Mouse (Mus musculus): ENCODE measurements at regions not wholly inside any gene's neighbourhood (a gene's known extent, or its start where the extent isn't known, plus 50 kb on each side); places are given as distances from the start of the nearest gene placed in this dataset.

DNA sequence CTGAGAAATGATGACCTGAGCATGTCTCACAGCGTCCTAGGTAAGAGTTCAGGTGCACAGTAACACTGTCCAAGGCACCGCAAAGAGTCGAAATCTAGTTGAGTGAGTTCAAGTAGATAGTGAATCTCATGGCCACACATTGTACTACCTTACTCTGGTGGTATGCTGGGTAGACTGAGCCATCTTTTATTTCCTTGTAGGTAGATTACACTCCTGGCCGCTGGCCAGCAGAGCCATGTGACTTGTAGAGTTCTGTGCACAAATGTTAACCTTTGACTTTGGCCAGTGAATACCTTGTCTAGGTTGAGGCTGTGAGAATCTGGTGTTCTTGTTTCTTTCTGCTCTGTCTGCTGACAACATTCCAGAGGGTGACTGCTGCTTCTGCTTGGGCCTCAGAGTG is 273.0 kb downstream of the Bcl11a start:
- peaks cover 8% of the 10 kb centered on the region; the same call in 1 of the 2 replicates for H3K27me3 ChIP-seq (ENCODE audit: insufficient read depth, poor library complexity, severe bottlenecking)
- H3K36me3 ChIP-seq = no peaks in the 10 kb centered on the region
- H3K4me3 ChIP-seq = no peak overlapping the region
- H3K27ac ChIP-seq = no peak overlapping the region
- DNase-seq (ENCODE audit: low spot score) = no peak
- H3K4me1 ChIP-seq (replicated peaks) = peaks cover 26% of the 10 kb centered on the region
- H3K9me3 ChIP-seq = no peaks in the 10 kb centered on the region
- WGBS = 90% methylated on average over 4 of the region's 4 CpGs

DNA sequence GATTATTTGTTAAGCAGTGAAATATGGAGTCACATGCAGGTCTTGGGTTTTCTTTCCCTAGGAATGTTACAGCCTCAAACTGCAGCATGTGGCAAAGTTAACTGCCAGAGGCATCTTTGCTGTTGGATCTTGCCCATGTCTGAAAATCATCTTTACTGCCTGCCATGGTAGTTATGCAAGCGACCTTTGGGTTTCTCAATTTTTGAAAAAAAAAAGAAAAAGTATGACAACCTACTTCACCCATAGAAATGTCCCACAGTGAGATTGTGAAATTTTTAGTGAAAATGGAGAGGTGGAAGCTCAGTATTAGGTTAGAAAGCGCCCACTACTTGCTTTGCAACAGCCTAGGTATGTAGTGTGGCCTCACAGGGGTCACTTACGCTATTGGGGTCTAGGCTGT is 274.2 kb downstream of the Bcl11a start:
- WGBS = 92% methylated on average over 3 of the region's 3 CpGs
- Histone ChIP-seq H3K36me3 (no peaks in the 10 kb centered on the region), H3K4me3 (no peak overlapping the region), H3K27ac (no peak overlapping the region), H3K9me3 (no peaks in the 10 kb centered on the region), H3K4me1 (replicated peaks) (peaks cover 21% of the 10 kb centered on the region), H3K27me3 (ENCODE audit: insufficient read depth, poor library complexity, severe bottlenecking) (peaks cover 8% of the 10 kb centered on the region; the same call in 1 of the 2 replicates)
- no peak for DNase-seq (ENCODE audit: low spot score)

DNA sequence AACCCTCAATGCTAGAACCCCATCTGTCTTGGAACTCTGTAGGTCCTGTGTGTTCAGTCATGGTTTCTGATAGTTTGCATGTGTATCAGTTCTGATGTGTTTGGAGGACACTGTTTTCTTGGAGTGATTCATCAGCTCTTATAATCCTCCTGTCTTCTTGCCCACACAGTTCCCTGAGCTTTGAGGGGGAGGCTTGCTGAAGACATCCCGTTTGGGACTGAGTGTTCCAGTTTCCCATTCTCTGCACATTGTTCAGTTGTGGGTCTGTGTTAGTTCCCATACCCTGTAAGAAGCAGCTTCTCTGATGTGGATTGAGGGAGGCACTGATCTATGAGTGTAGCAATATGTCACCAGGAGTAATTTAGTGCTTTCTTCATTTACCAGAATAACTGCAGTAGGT is 275.2 kb downstream of the Bcl11a start:
- no peak overlapping the region for H3K4me3 ChIP-seq
- H3K9me3 ChIP-seq = no peaks in the 10 kb centered on the region
- no peak overlapping the region for H3K27ac ChIP-seq
- WGBS = 88% methylated on average over 1 of the region's 1 CpGs
- peaks cover 6% of the 10 kb centered on the region; the same call in 1 of the 2 replicates for H3K27me3 ChIP-seq (ENCODE audit: insufficient read depth, poor library complexity, severe bottlenecking)
- DNase-seq (ENCODE audit: low spot score) = no peak
- no peaks in the 10 kb centered on the region for H3K36me3 ChIP-seq
- peaks cover 13% of the 10 kb centered on the region for H3K4me1 ChIP-seq (replicated peaks)

DNA sequence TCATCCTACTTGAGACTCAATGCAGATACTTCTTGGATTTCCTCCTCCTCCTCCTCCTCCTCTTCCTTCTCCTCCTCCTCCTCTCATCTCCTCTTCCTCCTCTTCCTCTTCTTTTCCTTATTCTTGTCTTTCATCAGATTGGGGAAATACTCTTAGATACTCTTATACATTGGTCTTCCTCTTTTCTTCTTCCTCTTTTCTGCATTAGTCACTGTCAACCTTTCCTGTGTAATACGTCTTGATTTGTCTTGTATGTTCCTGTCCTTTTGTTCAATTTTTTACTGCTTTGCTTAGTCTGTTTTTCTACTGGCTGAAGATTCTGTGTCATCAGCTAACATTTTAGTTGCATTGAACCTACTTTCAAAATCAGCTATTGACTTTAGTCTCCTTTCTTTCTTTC is 279.5 kb downstream of the Bcl11a start:
- Histone ChIP-seq H3K9me3 (no peaks in the 10 kb centered on the region), H3K36me3 (no peaks in the 10 kb centered on the region), H3K4me1 (replicated peaks) (peaks cover 7% of the 10 kb centered on the region), H3K27ac (no peak overlapping the region), H3K27me3 (ENCODE audit: insufficient read depth, poor library complexity, severe bottlenecking) (no peaks in the 10 kb centered on the region), H3K4me3 (no peak overlapping the region)
- 86% methylated on average over 1 of the region's 1 CpGs for WGBS
- no peak for DNase-seq (ENCODE audit: low spot score)

DNA sequence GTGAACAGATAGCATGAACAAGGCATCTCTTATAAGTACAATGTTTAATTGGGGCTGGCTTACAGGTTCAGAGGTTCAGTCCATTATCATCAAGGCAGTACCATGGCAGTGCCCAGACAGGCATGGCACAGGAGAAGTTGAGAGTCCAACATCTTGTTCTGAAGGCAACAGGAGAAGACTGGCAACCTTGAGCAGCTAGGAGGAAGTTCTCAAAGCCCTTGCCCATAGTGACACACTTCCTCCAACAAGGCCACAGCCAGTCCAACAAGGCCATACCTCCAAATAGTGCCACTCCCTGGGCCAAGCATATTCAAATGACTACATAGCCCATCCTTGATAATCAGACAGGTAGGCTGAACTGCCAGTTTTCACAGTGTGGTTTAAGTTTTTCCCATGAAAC is 281.2 kb downstream of the Bcl11a start:
- no peaks in the 10 kb centered on the region for H3K27me3 ChIP-seq (ENCODE audit: insufficient read depth, poor library complexity, severe bottlenecking)
- H3K4me1 ChIP-seq (replicated peaks) = peaks cover 24% of the 10 kb centered on the region
- H3K9me3 ChIP-seq = no peaks in the 10 kb centered on the region
- no peak for DNase-seq (ENCODE audit: low spot score)
- no peak overlapping the region for H3K27ac ChIP-seq
- H3K4me3 ChIP-seq = no peak overlapping the region
- no peaks in the 10 kb centered on the region for H3K36me3 ChIP-seq

DNA sequence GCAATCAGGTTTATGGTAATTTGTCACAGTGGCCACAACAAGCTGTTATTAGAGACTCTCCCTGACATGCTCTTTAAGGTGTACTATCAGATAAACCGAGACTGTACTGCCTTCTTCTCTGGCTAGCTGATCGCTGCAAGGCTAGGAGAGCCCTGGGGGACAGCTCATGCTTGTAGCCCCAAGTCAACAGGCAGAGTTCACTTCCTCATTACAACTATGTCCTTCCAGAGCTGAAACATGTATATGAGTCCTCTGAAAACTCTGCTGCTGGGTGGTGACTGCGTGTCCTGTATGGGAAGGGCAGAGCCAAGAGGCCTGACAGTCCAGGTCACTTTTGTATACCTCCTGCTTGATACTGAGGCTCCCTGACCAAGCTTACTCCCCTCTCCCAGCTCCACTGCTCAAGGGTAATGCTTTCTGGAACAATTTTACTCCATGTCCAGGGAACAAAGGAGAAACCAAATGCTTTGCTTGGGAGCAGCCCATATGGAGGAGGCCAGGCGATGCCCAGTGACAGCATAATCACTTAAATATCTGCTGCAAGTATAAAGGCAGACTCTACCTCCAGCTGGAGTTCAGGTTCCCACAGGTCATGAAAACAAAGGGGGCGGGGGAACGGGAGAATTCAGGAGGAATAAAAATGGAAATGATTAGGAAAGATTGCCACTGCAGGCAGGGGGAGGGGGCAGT is 284.3 kb downstream of the Bcl11a start:
- H3K4me3 ChIP-seq = no peak overlapping the region
- peak; percentile 44 for DNase-seq (ENCODE audit: low spot score)
- no peaks in the 10 kb centered on the region for H3K9me3 ChIP-seq
- H3K27me3 ChIP-seq (ENCODE audit: insufficient read depth, poor library complexity, severe bottlenecking) = peaks cover 7% of the 10 kb centered on the region; the same call in 1 of the 2 replicates
- H3K27ac ChIP-seq = peak overlapping the region; percentile 76
- 46% methylated on average over 6 of the region's 6 CpGs for WGBS
- peaks cover 25% of the 10 kb centered on the region for H3K4me1 ChIP-seq (replicated peaks)
- no peaks in the 10 kb centered on the region for H3K36me3 ChIP-seq

DNA sequence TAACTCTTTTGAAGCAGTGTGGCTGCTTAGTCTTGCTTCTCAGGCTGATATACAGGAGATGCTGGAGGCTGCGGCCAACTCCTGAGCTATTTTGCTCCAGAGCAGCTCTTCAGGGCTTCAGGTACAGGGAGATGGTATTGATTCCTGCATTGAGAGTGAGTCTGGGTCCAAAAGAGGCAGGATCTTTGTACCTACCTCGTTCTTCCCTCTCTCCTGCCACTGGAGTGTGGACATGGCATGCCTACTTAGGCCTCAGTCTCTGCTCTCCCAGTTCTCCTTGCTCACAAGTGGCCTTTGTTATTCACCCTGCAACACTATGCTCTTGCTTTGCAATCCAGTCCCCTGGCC is 284.8 kb downstream of the Bcl11a start:
- peak overlapping the region; percentile 76 for H3K27ac ChIP-seq
- peaks cover 25% of the 10 kb centered on the region for H3K4me1 ChIP-seq (replicated peaks)
- H3K4me3 ChIP-seq = no peak overlapping the region
- H3K27me3 ChIP-seq (ENCODE audit: insufficient read depth, poor library complexity, severe bottlenecking) = peaks cover 12% of the 10 kb centered on the region; the same call in 1 of the 2 replicates
- H3K9me3 ChIP-seq = no peaks in the 10 kb centered on the region
- H3K36me3 ChIP-seq = no peaks in the 10 kb centered on the region
- no peak for DNase-seq (ENCODE audit: low spot score)
- WGBS = 62% methylated on average over 2 of the region's 2 CpGs

DNA sequence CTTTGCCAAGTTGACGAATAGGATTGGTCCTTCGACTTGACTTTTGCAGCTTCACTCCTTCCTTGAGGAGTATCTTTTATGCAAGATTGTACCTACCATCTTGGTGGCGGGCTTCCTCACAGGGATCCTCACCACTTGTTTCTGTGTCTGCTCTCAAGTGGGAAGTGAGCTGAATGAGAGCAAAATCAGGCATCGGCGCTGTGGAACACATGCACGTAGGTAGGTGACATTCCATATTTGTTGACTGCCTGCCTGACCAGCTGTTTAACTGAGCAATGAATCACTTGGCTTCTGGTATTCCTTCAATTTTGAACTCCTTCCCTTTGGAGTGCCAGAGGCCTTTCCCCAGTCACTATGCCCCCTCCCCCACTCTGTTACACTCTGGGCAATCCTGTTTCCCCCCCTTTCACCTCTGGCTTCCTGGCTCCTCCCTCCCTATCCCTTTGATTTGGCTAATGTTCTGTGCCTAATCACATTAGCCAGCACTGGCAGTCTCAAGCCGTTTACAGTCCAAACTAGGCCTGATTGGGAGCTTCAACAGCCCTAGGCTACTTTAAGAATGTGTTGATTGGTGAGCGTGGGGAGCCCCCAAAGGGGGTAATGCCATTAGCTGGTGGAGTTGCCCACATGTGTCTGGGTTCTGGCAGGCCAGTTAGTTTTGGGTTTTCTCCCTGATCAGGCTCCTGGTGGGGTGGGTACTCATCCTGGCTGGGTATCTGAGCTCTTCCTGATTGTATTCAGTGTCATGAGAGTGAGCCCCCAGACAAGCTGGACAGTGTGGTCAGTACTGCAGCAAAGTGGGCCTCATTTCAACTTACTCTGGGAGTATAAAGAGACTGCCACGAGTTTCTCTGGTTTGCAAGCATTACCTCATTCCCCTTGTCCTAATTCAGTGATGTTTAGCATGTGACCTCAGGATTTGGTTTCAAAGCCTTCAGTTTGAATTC is 285.8 kb downstream of the Bcl11a start:
- WGBS = 58% methylated on average over 9 of the region's 9 CpGs
- no peaks in the 10 kb centered on the region for H3K9me3 ChIP-seq
- H3K4me1 ChIP-seq (replicated peaks) = peaks cover 25% of the 10 kb centered on the region
- H3K36me3 ChIP-seq = no peaks in the 10 kb centered on the region
- H3K27me3 ChIP-seq (ENCODE audit: insufficient read depth, poor library complexity, severe bottlenecking) = peaks cover 16% of the 10 kb centered on the region
- no peak overlapping the region for H3K4me3 ChIP-seq
- H3K27ac ChIP-seq = peak overlapping the region; percentile 62
- peak; percentile 38 for DNase-seq (ENCODE audit: low spot score)

DNA sequence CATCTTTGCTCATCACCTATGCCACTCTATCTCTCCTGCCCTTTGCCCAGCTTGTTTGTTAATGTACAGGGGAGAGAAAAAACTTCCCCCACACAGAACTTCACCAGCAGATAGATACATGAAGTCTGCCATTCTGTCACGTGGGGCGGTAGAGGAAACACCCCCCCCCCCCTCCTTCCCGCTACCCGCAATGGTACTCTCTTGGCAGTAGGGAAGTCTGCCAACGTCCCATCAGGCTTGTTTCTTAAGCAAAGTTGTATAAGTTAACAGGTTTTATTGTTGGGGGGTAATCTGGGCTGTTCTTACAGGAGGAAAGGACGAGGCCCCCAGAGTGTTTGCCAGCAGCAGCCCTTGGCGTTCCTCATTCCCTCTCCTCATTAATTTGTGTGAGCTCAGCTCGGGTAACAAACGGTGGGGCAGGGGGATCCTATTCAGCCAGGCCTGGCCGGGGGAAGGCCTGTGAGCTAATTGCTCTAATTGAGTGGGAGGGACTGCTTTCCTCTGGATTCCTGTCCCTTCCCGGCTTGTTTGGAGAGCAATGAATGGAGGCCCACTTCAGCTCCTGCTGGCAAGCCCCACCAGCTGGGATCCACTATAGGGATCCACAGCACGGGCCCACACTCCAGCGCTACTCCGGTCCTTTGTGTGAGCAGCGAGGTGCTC is 292.5 kb downstream of the Bcl11a start:
- peak overlapping the region; percentile 85 for H3K27ac ChIP-seq
- peaks cover 69% of the 10 kb centered on the region for H3K27me3 ChIP-seq (ENCODE audit: insufficient read depth, poor library complexity, severe bottlenecking)
- no peaks in the 10 kb centered on the region for H3K9me3 ChIP-seq
- 16% methylated on average over 15 of the region's 15 CpGs for WGBS
- peak; percentile 59 for DNase-seq (ENCODE audit: low spot score)
- no peaks in the 10 kb centered on the region for H3K36me3 ChIP-seq
- H3K4me3 ChIP-seq = peak overlapping the region; percentile 7; the same call in 1 of the 2 replicates
- H3K4me1 ChIP-seq (replicated peaks) = peaks cover 29% of the 10 kb centered on the region

DNA sequence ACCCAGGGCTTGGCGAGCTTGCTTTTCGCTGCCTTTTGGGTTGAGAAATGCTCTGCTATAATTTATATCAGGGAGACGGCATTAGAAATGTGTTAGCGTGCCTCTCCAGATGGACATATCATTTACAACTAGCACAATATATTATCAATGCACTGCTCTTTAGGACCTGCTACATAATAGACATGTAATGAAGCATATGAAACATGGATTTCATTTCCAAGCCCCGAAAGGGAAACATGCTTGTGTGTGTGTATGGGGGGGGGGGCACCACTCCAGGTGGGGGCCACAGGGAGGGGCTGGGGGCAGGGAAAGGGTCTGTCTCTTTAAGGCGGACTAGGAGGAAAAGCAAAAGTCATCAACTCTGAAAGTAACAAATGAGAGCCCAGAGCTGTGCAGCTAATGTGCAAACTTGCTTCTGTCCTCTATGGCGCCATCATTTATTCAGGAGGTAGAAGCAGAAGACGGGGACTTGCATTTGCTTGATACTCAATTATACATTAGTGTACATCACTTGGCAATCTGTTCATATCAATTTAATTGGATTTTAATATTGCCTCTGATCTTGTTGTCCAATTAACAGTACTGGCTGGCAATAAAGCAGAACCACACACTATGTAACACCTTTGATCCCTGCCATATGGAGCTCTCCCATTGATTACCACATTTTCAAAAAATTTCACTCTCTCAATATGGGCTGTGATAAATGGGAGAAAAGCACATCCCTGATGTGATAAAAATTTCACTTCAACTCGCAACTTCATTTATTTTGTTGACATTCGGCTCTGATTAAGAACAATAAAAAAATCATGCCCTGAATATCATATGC is 293.2 kb downstream of the Bcl11a start:
- no peak for DNase-seq (ENCODE audit: low spot score)
- WGBS = 59% methylated on average over 10 of the region's 10 CpGs
- H3K27ac ChIP-seq = peak overlapping the region; percentile 85
- no peaks in the 10 kb centered on the region for H3K36me3 ChIP-seq
- peak overlapping the region; percentile 7; the same call in 1 of the 2 replicates for H3K4me3 ChIP-seq
- H3K9me3 ChIP-seq = no peaks in the 10 kb centered on the region
- H3K4me1 ChIP-seq (replicated peaks) = peaks cover 29% of the 10 kb centered on the region
- peaks cover 69% of the 10 kb centered on the region for H3K27me3 ChIP-seq (ENCODE audit: insufficient read depth, poor library complexity, severe bottlenecking)

DNA sequence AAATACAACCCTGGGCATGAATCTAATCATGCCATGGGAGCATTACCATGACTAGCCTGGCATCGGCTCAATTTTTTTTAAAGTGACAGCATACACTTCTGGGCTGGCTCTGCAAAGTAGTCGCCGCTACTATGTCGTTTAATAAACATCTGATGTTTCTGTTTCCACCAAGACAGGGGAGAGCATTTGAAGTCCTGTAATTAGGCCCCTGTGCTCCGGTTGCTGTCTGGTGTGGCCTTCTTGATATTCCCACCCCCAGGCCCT is 293.8 kb downstream of the Bcl11a start:
- H3K4me3 ChIP-seq = no peak overlapping the region
- no peak for DNase-seq (ENCODE audit: low spot score)
- 0 out of 2 replicates have a peak overlapping the region, but pooled peaks have one; percentile 4 for H3K27ac ChIP-seq
- H3K27me3 ChIP-seq (ENCODE audit: insufficient read depth, poor library complexity, severe bottlenecking) = peaks cover 67% of the 10 kb centered on the region
- no peaks in the 10 kb centered on the region for H3K9me3 ChIP-seq
- H3K36me3 ChIP-seq = no peaks in the 10 kb centered on the region
- H3K4me1 ChIP-seq (replicated peaks) = peaks cover 29% of the 10 kb centered on the region
- 66% methylated on average over 5 of the region's 5 CpGs for WGBS

DNA sequence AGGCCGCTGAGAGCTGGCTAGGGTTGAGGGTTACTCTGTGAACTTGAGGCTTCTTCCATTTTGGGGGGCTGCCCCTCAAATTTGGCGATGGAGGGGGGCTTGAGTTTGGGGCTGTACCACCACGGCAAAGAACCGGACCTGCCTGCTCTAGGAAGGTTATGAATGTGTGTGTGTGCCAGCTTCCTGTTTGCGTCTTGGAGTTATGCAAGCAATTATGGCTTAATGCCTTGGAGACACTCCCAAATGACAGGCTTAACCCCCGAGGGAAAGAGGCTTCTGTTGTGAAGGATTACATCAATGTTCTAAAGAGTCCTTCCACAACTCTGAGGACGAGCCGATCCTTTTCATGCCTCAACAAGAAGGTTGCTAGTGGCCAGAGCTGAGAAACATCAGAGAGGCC is 294.1 kb downstream of the Bcl11a start:
- peaks cover 29% of the 10 kb centered on the region for H3K4me1 ChIP-seq (replicated peaks)
- 0 out of 2 replicates have a peak overlapping the region, but pooled peaks have one; percentile 4 for H3K27ac ChIP-seq
- no peak for DNase-seq (ENCODE audit: low spot score)
- H3K9me3 ChIP-seq = no peaks in the 10 kb centered on the region
- H3K4me3 ChIP-seq = no peak overlapping the region
- peaks cover 64% of the 10 kb centered on the region for H3K27me3 ChIP-seq (ENCODE audit: insufficient read depth, poor library complexity, severe bottlenecking)
- 62% methylated on average over 8 of the region's 8 CpGs for WGBS
- H3K36me3 ChIP-seq = no peaks in the 10 kb centered on the region
